Mouse (Mus musculus): ENCODE data around the gene Cdk2ap2.

DNA sequence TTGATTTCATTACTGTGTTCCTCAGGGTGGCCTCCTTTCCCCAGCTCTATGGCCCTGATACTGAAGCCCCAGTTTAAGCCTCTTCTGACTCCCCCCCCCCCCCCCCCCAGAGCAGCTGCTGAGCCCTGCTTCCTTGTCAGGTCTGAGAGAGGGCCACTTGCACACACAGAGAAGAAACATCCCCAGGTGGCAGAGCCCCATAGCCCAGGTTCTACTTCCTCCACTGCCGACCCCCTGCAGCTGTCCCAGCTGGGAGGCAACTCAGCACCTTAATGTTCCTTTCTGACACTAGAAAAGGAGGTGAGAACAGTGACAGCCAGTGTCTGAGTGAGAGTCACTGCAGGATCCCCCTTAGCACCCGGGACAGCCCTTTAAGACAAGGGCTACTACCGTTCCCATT is 6.8 kb downstream of the Cdk2ap2 start:
- TF ChIP-seq POLR2A (IDR thresholded peaks at IDR 0.05; ENCODE audit: borderline replicate concordance, extremely low read depth, low read depth, low read length) (no peak), CTCF (IDR thresholded peaks at IDR 0.05; ENCODE audit: insufficient read depth, low read length) (no peak)
